Mouse (Mus musculus) brain, embryonic 14.5 days (tissue): ENCODE data around the gene Ccl6.

Experiments used
- CTCF ChIP-seq: fragments of 200-500 bp; IDR thresholded peaks from 2 replicates; pipeline ENCODE4 v1.5.1; 2012; ENCODE audit warnings: inconsistent platforms, mild to moderate bottlenecking, moderate library complexity, borderline replicate concordance; ENCODE audit not compliant: insufficient read depth, insufficient read length; ENCODE audit errors: extremely low read depth
- POLR2A ChIP-seq: fragments of 200-500 bp; IDR thresholded peaks from 2 replicates; pipeline ENCODE4 v1.6.1; 2012; ENCODE audit warnings: mild to moderate bottlenecking, inconsistent platforms, borderline replicate concordance; ENCODE audit not compliant: poor library complexity, insufficient read depth, insufficient read length, severe bottlenecking; ENCODE audit errors: extremely low read depth

- no peak for TF ChIP-seq CTCF
- no peak for TF ChIP-seq POLR2A
Measured at GRCm38 (mm10) chr11:83636742-83637235, 43.9 kb upstream of the Ccl6 start.
